Mouse (Mus musculus) midbrain, embryonic 11.5 days (tissue): ENCODE measurements around the gene Rpl27. TPM values are rescaled to one million over a fixed set of nuclear protein-coding genes. Genes with fewer than 3 reads are reported as not detected.

Experiments used
- microRNA-seq: library from miRNA; unstranded; fragments of <30 nt; microRNA quantifications from one replicate; pipeline ENCODE4, GENCODE M21; 2017
- polyA plus RNA-seq: library from polyadenylated mRNA; unstranded; fragments of >200 nt; fragmentation: Nextera tagmentation; extraction: Ambion mirVana; gene quantifications from 2 replicates; pipeline ENCODE4 v1.2.1, GENCODE M21; 2014

The Rpl27 gene
- polyA plus RNA-seq, 1 experiment from 2014 or later = 399 TPM

Small RNA genes within 50 kb of the gene (microRNA-seq; reads per million reads assigned to microRNA genes)
- not detected for gene Mir6929

Other genes with a start within 250 kb of the Rpl27 start
- gene Ezh1, start 215.8 kb upstream of the Rpl27 start, polyA plus RNA-seq = 10.4 and 10.6 TPM in 2 replicates
- gene Ramp2, start 196.3 kb upstream of the Rpl27 start, polyA plus RNA-seq = 65.6 and 73.4 TPM in 2 replicates
- 122 and 130 TPM in 2 replicates for gene Vps25, start 188.6 kb upstream of the Rpl27 start, polyA plus RNA-seq
- gene Wnk4, start 181.7 kb upstream of the Rpl27 start, polyA plus RNA-seq = 4.8 and 5.2 TPM in 2 replicates
- gene Cntd1, start 163.3 kb upstream of the Rpl27 start, polyA plus RNA-seq = 1.4 and 1.7 TPM in 2 replicates
- 213 and 220 TPM in 2 replicates for gene Coa3, start 163.2 kb upstream of the Rpl27 start, polyA plus RNA-seq
- gene Becn1, start 140.0 kb upstream of the Rpl27 start, polyA plus RNA-seq = 163 and 179 TPM in 2 replicates
- 146 and 154 TPM in 2 replicates for gene Psme3, start 126.1 kb upstream of the Rpl27 start, polyA plus RNA-seq
- 1.3 and 1.4 TPM in 2 replicates for gene Aoc2, start 117.2 kb upstream of the Rpl27 start, polyA plus RNA-seq
- not detected in 2 replicates for gene Aoc3, start 111.7 kb upstream of the Rpl27 start, polyA plus RNA-seq
- gene G6pc, start 74.7 kb upstream of the Rpl27 start, polyA plus RNA-seq = not detected in 2 replicates
- 83.0 and 91.1 TPM in 2 replicates for gene Aarsd1, start 24.7 kb upstream of the Rpl27 start, polyA plus RNA-seq
- 7.6 and 9.9 TPM in 2 replicates for gene Gm27029, start 17.5 kb upstream of the Rpl27 start, polyA plus RNA-seq
- 12.6 and 15.0 TPM in 2 replicates for gene Rundc1, start 17.2 kb upstream of the Rpl27 start, polyA plus RNA-seq
- gene Ptges3l, start 17.0 kb upstream of the Rpl27 start, polyA plus RNA-seq = 1.7 and 2.4 TPM in 2 replicates
- gene Ifi35, start 6.1 kb downstream of the Rpl27 start, polyA plus RNA-seq = 2.7 and 4.1 TPM in 2 replicates
- 35.5 and 37.5 TPM in 2 replicates for gene Rnd2, start 22.7 kb downstream of the Rpl27 start, polyA plus RNA-seq
- 43.5 and 47.6 TPM in 2 replicates for gene Vat1, start 23.9 kb downstream of the Rpl27 start, polyA plus RNA-seq
- gene Brca1, start 109.7 kb downstream of the Rpl27 start, polyA plus RNA-seq = 24.5 and 24.8 TPM in 2 replicates
- 91.0 and 93.8 TPM in 2 replicates for gene Nbr1, start 109.9 kb downstream of the Rpl27 start, polyA plus RNA-seq
- gene Tmem106a, start 139.9 kb downstream of the Rpl27 start, polyA plus RNA-seq = 2.6 and 2.7 TPM in 2 replicates
- not detected in 2 replicates for gene Gm11634, start 157.0 kb downstream of the Rpl27 start, polyA plus RNA-seq
- 44.0 and 44.8 TPM in 2 replicates for gene Rdm1, start 184.9 kb downstream of the Rpl27 start, polyA plus RNA-seq
- 3.9 and 4.4 TPM in 2 replicates for gene Arl4d, start 223.2 kb downstream of the Rpl27 start, polyA plus RNA-seq